Comparison of ENCODE assay signal across 7 mouse cellular contexts in genomic region chr12:99392944-99393866, GRCm38 (mm10).
DNase-seq lines count a peak whose midpoint lies in the region; ATAC-seq and TF ChIP-seq lines count a peak whose summit lies in the region.

No protein-coding gene starts in this region.

- peak; percentile 81 for ATAC-seq in embryonic facial prominence, embryonic 12.5 days (ENCODE audit: insufficient number of reproducible peaks, insufficient read depth, low FRiP score, low TSS enrichment)
- peak; percentile 70 for ATAC-seq in limb, embryonic 13.5 days (ENCODE audit: low FRiP score, low read depth)
- peak; percentile 88 for ATAC-seq in midbrain, embryonic 15.5 days (replicated peaks)

- H3K36me3 ChIP-seq in embryonic facial prominence, embryonic 12.5 days: peaks cover 7% of the 10 kb centered on the region
- peaks cover 3% of the 10 kb centered on the region; the same call in 1 of the 2 replicates for H3K36me3 ChIP-seq in heart, adult 2 months (ENCODE audit: control insufficient read depth, insufficient read depth, low read length)
- H3K36me3 ChIP-seq in kidney, adult 2 months (ENCODE audit: control insufficient read depth, insufficient read depth, low read length): no peaks in the 10 kb centered on the region
- peaks cover 8% of the 10 kb centered on the region for H3K36me3 ChIP-seq in limb, embryonic 13.5 days
- H3K36me3 ChIP-seq in midbrain, embryonic 15.5 days (replicated peaks): no peaks in the 10 kb centered on the region

- peak overlapping the region; percentile 95 for H3K4me3 ChIP-seq in embryonic facial prominence, embryonic 12.5 days
- H3K4me3 ChIP-seq in heart, adult 2 months: peak overlapping the region; percentile 98
- H3K4me3 ChIP-seq in kidney, adult 2 months (ENCODE audit: insufficient read depth, low read depth, low read length): peak overlapping the region; percentile 73
- H3K4me3 ChIP-seq in limb, embryonic 13.5 days: peak overlapping the region; percentile 94
- H3K4me3 ChIP-seq in midbrain, embryonic 15.5 days: peak overlapping the region; percentile 69

- 0 out of 2 replicates have a peak, but pooled peaks cover 2% of the 10 kb centered on the region for H3K79me2 ChIP-seq in heart, adult 2 months (replicated peaks; ENCODE audit: control insufficient read depth, insufficient read depth, low read length)

- peak overlapping the region; percentile 80 for H3K4me2 ChIP-seq in embryonic facial prominence, embryonic 12.5 days (replicated peaks)
- H3K4me2 ChIP-seq in limb, embryonic 13.5 days (replicated peaks): peak overlapping the region; percentile 82
- H3K4me2 ChIP-seq in midbrain, embryonic 15.5 days: peak overlapping the region; percentile 85

- peak; percentile 88 for DNase-seq in adrenal gland, postnatal 25 days
- peak; percentile 91 to 93 for DNase-seq in heart, adult 2 months
- peak; percentile 94 for DNase-seq in kidney, adult 2 months
- DNase-seq in spleen, adult 18-20 months: peak; percentile 81 to 83

- TF ChIP-seq POLR2A in heart, adult 2 months (IDR thresholded peaks at IDR 0.05; ENCODE audit: insufficient read depth, low read depth, low read length): peak; percentile 27; the same call in 1 of the 2 replicates
- no peak for TF ChIP-seq POLR2A in kidney, adult 2 months (IDR thresholded peaks at IDR 0.05; ENCODE audit: low read depth, low read length)

- H3K27ac ChIP-seq in embryonic facial prominence, embryonic 12.5 days: peak overlapping the region; percentile 90
- H3K27ac ChIP-seq in heart, adult 2 months: peak overlapping the region; percentile 91
- peak overlapping the region; percentile 73 for H3K27ac ChIP-seq in kidney, adult 2 months (ENCODE audit: insufficient read depth, low read depth, low read length)
- peak overlapping the region; percentile 95 for H3K27ac ChIP-seq in limb, embryonic 13.5 days
- peak overlapping the region; percentile 89 for H3K27ac ChIP-seq in midbrain, embryonic 15.5 days

- H3K9ac ChIP-seq in embryonic facial prominence, embryonic 12.5 days: peak overlapping the region; percentile 72
- H3K9ac ChIP-seq in heart, adult 2 months (ENCODE audit: low read depth, low read length): peak overlapping the region; percentile 82
- H3K9ac ChIP-seq in limb, embryonic 13.5 days: peak overlapping the region; percentile 93
- H3K9ac ChIP-seq in midbrain, embryonic 15.5 days: peak overlapping the region; percentile 67

- H3K27me3 ChIP-seq in embryonic facial prominence, embryonic 12.5 days: no peaks in the 10 kb centered on the region
- H3K27me3 ChIP-seq in heart, adult 2 months (ENCODE audit: control insufficient read depth, insufficient read depth, low read length): no peaks in the 10 kb centered on the region
- no peaks in the 10 kb centered on the region for H3K27me3 ChIP-seq in kidney, adult 2 months (replicated peaks; ENCODE audit: control insufficient read depth, insufficient read depth, low read length)
- H3K27me3 ChIP-seq in limb, embryonic 13.5 days: no peaks in the 10 kb centered on the region
- no peaks in the 10 kb centered on the region for H3K27me3 ChIP-seq in midbrain, embryonic 15.5 days (replicated peaks)

- peaks cover 22% of the 10 kb centered on the region for H3K4me1 ChIP-seq in embryonic facial prominence, embryonic 12.5 days
- H3K4me1 ChIP-seq in heart, adult 2 months (ENCODE audit: control insufficient read depth, insufficient read depth, low read length): peaks cover 4% of the 10 kb centered on the region
- H3K4me1 ChIP-seq in kidney, adult 2 months (ENCODE audit: control insufficient read depth, insufficient read depth, low read length): peaks cover 8% of the 10 kb centered on the region; the same call in 1 of the 2 replicates
- peaks cover 24% of the 10 kb centered on the region for H3K4me1 ChIP-seq in limb, embryonic 13.5 days
- H3K4me1 ChIP-seq in midbrain, embryonic 15.5 days: peaks cover 24% of the 10 kb centered on the region

- intact Hi-C loops in heart, adult 2 months (cut with DNase I): loop anchor here (1.0 to 10.0 kb wide), 6 partner anchors 56 to 442 kb away; partner anchors contain the start of gene Foxn3

- no peaks in the 10 kb centered on the region for H3K9me3 ChIP-seq in embryonic facial prominence, embryonic 12.5 days
- H3K9me3 ChIP-seq in limb, embryonic 13.5 days: peaks cover 7% of the 10 kb centered on the region; the same call in 1 of the 2 replicates
- H3K9me3 ChIP-seq in midbrain, embryonic 15.5 days: no peaks in the 10 kb centered on the region

- 0 out of 2 replicates have a peak, but pooled peaks have one; percentile 63 for TF ChIP-seq EP300 in heart, adult 2 months (IDR thresholded peaks at IDR 0.05; ENCODE audit: insufficient read depth, low read depth, low read length)

- TF ChIP-seq CTCF in heart, adult 2 months (IDR thresholded peaks at IDR 0.05): peak; percentile 67
- peak; percentile 45 for TF ChIP-seq CTCF in kidney, adult 2 months (conservative IDR thresholded peaks at IDR 0.05; ENCODE audit: insufficient read depth, insufficient read length, low read depth, low read length)

- under 1% methylated on average over 70 of the region's 71 CpGs for WGBS in embryonic facial prominence, embryonic 12.5 days
- WGBS in heart, adult 2 months: 4% methylated on average over 66 of the region's 71 CpGs
- 4% methylated on average over 67 of the region's 71 CpGs for WGBS in kidney, adult 2 months
- under 1% methylated on average over 67 of the region's 71 CpGs for WGBS in limb, embryonic 13.5 days
- under 1% methylated on average over 70 of the region's 71 CpGs for WGBS in midbrain, embryonic 15.5 days

Comparison
In these comparisons a context has a peak if more than half of its experiments do, and no peak if none do; other contexts are left out.
1. Peak in every context shown above with its lines: DNase-seq, ATAC-seq, H3K4me3 ChIP-seq and H3K27ac ChIP-seq.